Mouse (Mus musculus) ES-E14 (cell line): ENCODE data around the gene Ern2. TPM values are rescaled to one million over a fixed set of nuclear protein-coding genes. Genes with fewer than 3 reads are reported as not detected.

Experiments used
- DNase-seq: peaks from one replicate; pipeline ENCODE4 v3.0.0-alpha.2; 2013; ENCODE audit warnings: low read depth, low spot score
- H3K27ac ChIP-seq: 2 replicates; pipeline ENCODE4 v1.5.1; 2012; ENCODE audit warnings: low read depth, mild to moderate bottlenecking, low read length, moderate library complexity, mixed read lengths; ENCODE audit not compliant: poor library complexity, insufficient read depth, severe bottlenecking
- H3K36me3 ChIP-seq: 2 replicates; pipeline ENCODE4 v1.6.1; 2012; ENCODE audit warnings: mild to moderate bottlenecking, low read length, moderate library complexity, mixed read lengths; ENCODE audit not compliant: control insufficient read depth, poor library complexity, insufficient read depth, severe bottlenecking
- H3K4me1 ChIP-seq, 2 experiments: fragments of 150-350 bp in 1 of 2; sonication (generic) in 1 of 2; 2 replicates each; pipeline ENCODE4 v1.6.1; 2012; ENCODE audit warnings: low read length in 2 of 2, mild to moderate bottlenecking in 1 of 2, mixed read lengths in 1 of 2; ENCODE audit not compliant: control insufficient read depth in 2 of 2, insufficient read depth in 2 of 2, poor library complexity in 1 of 2
- H3K4me3 ChIP-seq, 2 experiments: fragments of 150-350 bp in 1 of 2; sonication (generic) in 1 of 2; 2 replicates each; pipeline ENCODE4 v1.5.1; 2012; ENCODE audit warnings: low read length in 2 of 2, low read depth in 1 of 2, mild to moderate bottlenecking in 1 of 2, mixed read lengths in 1 of 2; ENCODE audit not compliant: insufficient read depth in 1 of 2, poor library complexity in 1 of 2, severe bottlenecking in 1 of 2
- H3K9ac ChIP-seq: 2 replicates; pipeline ENCODE4 v1.6.1; 2012; ENCODE audit warnings: low read depth, mild to moderate bottlenecking, low read length, mixed read lengths; ENCODE audit not compliant: poor library complexity, insufficient read depth, severe bottlenecking
- H3K9me3 ChIP-seq: fragments of 150-350 bp; sonication (generic); 2 replicates; pipeline ENCODE4 v1.6.1; 2012; ENCODE audit warnings: low read depth, mild to moderate bottlenecking, low read length; ENCODE audit not compliant: control insufficient read depth, insufficient read depth
- CHD2 ChIP-seq: IDR thresholded peaks from 2 replicates; pipeline ENCODE4 v1.6.1; 2014; ENCODE audit warnings: mild to moderate bottlenecking, low read depth, low read length, inconsistent platforms
- HCFC1 ChIP-seq: IDR thresholded peaks from 2 replicates; pipeline ENCODE4 v1.6.1; 2012; ENCODE audit warnings: low read length, inconsistent platforms, borderline replicate concordance; ENCODE audit not compliant: insufficient read depth
- MAFK ChIP-seq: IDR thresholded peaks from 2 replicates; pipeline ENCODE4 v1.6.1; 2014; ENCODE audit warnings: mild to moderate bottlenecking, low read depth, low read length, inconsistent platforms; ENCODE audit not compliant: insufficient read depth
- ZC3H11A ChIP-seq: IDR thresholded peaks from 2 replicates; pipeline ENCODE4 v1.6.1; 2012; ENCODE audit warnings: low read depth, mild to moderate bottlenecking, inconsistent platforms, low read length, borderline replicate concordance
- ZNF384 ChIP-seq: IDR thresholded peaks from 2 replicates; pipeline ENCODE4 v1.6.1; 2012; ENCODE audit warnings: low read depth, low read length, inconsistent platforms
- in situ Hi-C, 2 experiments: fragments of 600-800 bp; cut with MboI; formaldehyde crosslinking; loops; one replicate each; pipeline ENCODE4 v1.15.1; 2025; ENCODE audit warnings: low sequenced_read_pairs in 2 of 2, inconsistent platforms in 1 of 2; ENCODE audit not compliant: unreplicated experiment in 2 of 2
- total RNA-seq: library from RNA; depleted of rRNA; stranded (reverse); fragments of 300-350 nt; gene quantifications from 2 replicates; pipeline ENCODE4 v1.2.3, GENCODE M21; 2012

The Ern2 gene
- total RNA-seq, 1 experiment = not detected

DNA sequence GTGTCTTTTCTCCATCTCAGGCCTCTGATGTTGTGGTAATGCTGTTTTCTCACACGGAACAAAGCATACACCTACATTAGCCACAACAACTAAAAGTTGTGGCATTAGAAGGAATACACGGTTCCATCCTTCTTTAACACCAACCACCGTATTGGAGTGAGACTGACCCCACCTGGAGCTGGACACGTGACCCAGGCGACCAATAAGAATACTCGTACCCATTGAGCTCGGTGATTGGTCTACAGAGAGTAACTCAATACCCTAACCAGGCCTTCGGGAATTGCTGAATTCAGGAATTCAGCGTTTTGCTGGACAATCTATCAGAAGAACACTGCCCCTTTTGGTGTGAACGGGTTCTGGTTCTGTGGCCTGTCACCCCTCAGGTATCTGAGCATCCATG, 5.1 kb upstream of the Ern2 start:
- H3K9ac ChIP-seq = no peak overlapping the region
- peak overlapping the region in 1 of 2 experiments; percentile 25; a peak in 2 of 4 replicates for H3K4me3 ChIP-seq
- H3K4me1 ChIP-seq = peaks cover 0 to 6% of the 10 kb centered on the region in 2 experiments; a peak in 2 of 4 replicates
- no peaks in the 10 kb centered on the region for H3K9me3 ChIP-seq
- in situ Hi-C loops = no loop called here
- no peaks in the 10 kb centered on the region for H3K36me3 ChIP-seq
- TF ChIP-seq ZC3H11A (no peak), HCFC1 (no peak), ZNF384 (no peak), MAFK (no peak), CHD2 (no peak)
- H3K27ac ChIP-seq = no peak overlapping the region
- DNase-seq = peak; percentile 27

DNA sequence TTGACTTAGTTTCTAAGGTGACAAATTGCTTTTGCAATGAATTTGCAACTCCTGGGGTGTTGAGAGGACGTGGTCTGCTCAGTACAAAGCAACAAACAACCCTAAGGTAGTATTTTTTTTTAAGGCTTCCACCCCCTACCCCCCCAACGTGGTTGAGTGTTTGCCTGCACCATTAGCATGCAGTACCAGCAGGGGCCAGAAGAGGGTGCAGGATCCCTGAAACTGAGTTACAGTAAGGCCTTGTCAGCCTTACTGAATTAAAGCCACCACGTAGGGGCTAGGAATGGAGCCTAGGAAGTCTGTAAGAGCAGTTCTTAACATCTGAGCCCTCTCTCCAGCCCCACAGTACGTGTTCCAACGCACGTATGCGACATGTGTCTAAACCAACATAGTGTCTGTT, 3.5 kb upstream of the Ern2 start:
- H3K36me3 ChIP-seq = no peaks in the 10 kb centered on the region
- H3K9ac ChIP-seq = no peak overlapping the region
- H3K9me3 ChIP-seq = no peaks in the 10 kb centered on the region
- peak; percentile 59 for DNase-seq
- in situ Hi-C loops = no loop called here
- no peak overlapping the region for H3K4me3 ChIP-seq
- TF ChIP-seq MAFK = no peak
- TF ChIP-seq ZC3H11A = peak; percentile 17; the same call in 1 of the 2 replicates
- TF ChIP-seq ZNF384 = no peak
- no peak for TF ChIP-seq CHD2
- no peak for TF ChIP-seq HCFC1
- no peak overlapping the region for H3K27ac ChIP-seq
- H3K4me1 ChIP-seq = peaks cover 0 to 10% of the 10 kb centered on the region in 2 experiments; a peak in 2 of 4 replicates

- in situ Hi-C loops = no loop called here
- no peak overlapping the region for H3K4me3 ChIP-seq
- no peak for TF ChIP-seq ZC3H11A
- no peak for TF ChIP-seq ZNF384
- TF ChIP-seq HCFC1 = no peak
- no peak for TF ChIP-seq MAFK
- TF ChIP-seq CHD2 = no peak
Observed at GRCm38 (mm10) chr7:122184569-122184968, 1.4 kb downstream of the Ern2 start.

GRCm38 (mm10) chr7:122180720-122181119, 5.3 kb downstream of the Ern2 start:
- Histone ChIP-seq H3K27ac (no peak overlapping the region), H3K4me3 (no peak overlapping the region), H3K9me3 (no peaks in the 10 kb centered on the region), H3K4me1 (peaks cover 0 to 2% of the 10 kb centered on the region in 2 experiments; a peak in 1 of 4 replicates), H3K9ac (no peak overlapping the region), H3K36me3 (no peaks in the 10 kb centered on the region)
- TF ChIP-seq ZC3H11A (no peak), MAFK (no peak), HCFC1 (no peak), ZNF384 (no peak), CHD2 (no peak)
- no peak for DNase-seq
- in situ Hi-C loops = no loop called here

More at GRCm38 (mm10) chr7:122184569-122184968, 1.4 kb downstream of the Ern2 start:
- H3K36me3 ChIP-seq = no peaks in the 10 kb centered on the region
- H3K9me3 ChIP-seq = no peaks in the 10 kb centered on the region
- DNase-seq = no peak
- H3K9ac ChIP-seq = no peak overlapping the region
- no peak overlapping the region for H3K27ac ChIP-seq
- H3K4me1 ChIP-seq = peaks cover 0 to 4% of the 10 kb centered on the region in 2 experiments; a peak in 1 of 4 replicates

DNA sequence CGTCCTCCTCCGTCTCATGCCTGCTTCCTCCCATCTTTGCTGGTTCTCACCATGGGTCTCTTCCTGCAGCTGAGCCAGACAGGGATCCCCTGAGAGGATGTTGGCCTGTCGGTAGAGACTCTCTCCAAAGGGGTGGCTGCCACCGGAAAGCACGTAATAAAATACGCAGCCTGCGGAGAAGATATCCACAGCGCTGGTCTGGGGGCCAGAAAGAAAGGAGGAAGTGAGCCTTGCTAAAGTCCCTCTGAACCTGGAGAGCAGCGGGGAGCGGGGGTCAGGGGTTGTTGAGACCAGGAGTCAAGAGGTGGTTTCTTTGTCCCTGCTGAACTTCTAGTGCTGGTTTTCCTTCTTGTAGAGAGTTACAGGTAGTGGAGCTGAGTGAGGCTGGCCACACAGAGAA, 14.4 kb downstream of the Ern2 start:
- in situ Hi-C loops = no loop called here
- no peak for DNase-seq
- Histone ChIP-seq H3K9ac (no peak overlapping the region), H3K36me3 (peaks cover 39% of the 10 kb centered on the region), H3K27ac (no peak overlapping the region; the same call in 1 of the 2 replicates), H3K4me3 (no peak overlapping the region), H3K9me3 (no peaks in the 10 kb centered on the region), H3K4me1 (peaks cover 0 to 6% of the 10 kb centered on the region in 2 experiments; a peak in 1 of 4 replicates)
- TF ChIP-seq HCFC1 (no peak), MAFK (no peak), ZNF384 (no peak)
